Mouse (Mus musculus) heart, embryonic 14.5 days (tissue): ENCODE data around the gene Ddx41. TPM values are rescaled to one million over a fixed set of nuclear protein-coding genes. Genes with fewer than 3 reads are reported as not detected.
A peak's percentile ranks its signal among the peaks of the same experiment; 100 is the strongest.

Experiments
- ATAC-seq: fragments of 200-750 bp; cut with Nextera tagmentation; 2 replicates; pipeline ENCODE4 v1.8.0; 2017; ENCODE audit warnings: low read depth, moderate TSS enrichment; ENCODE audit not compliant: insufficient number of reproducible peaks, insufficient read depth, low FRiP score
- H3K27ac ChIP-seq, 2 experiments: fragments of 200-500 bp in 1 of 2; fragments of 300-500 bp in 1 of 2; sonication (generic) in 1 of 2; replicated peaks in 1 of 2; 2 replicates each; pipeline ENCODE4 v1.5.1; 2012 to 2014; ENCODE audit warnings: low read depth in 2 of 2, low read length in 2 of 2, control low read depth in 1 of 2, mild to moderate bottlenecking in 1 of 2, mixed read lengths in 1 of 2; ENCODE audit not compliant: control insufficient read depth in 1 of 2, insufficient read depth in 1 of 2
- H3K27me3 ChIP-seq: fragments of 300-500 bp; sonication (generic); 2 replicates; pipeline ENCODE4 v1.6.1; 2014; ENCODE audit warnings: mild to moderate bottlenecking, low read length, control low read depth; ENCODE audit not compliant: control insufficient read depth, insufficient read depth
- H3K36me3 ChIP-seq: fragments of 300-500 bp; sonication (generic); 2 replicates; pipeline ENCODE4 v1.6.1; 2014; ENCODE audit warnings: mild to moderate bottlenecking, control low read depth, low read length, mixed read lengths; ENCODE audit not compliant: control insufficient read depth, insufficient read depth
- H3K4me1 ChIP-seq, 2 experiments: fragments of 200-500 bp in 1 of 2; fragments of 300-500 bp in 1 of 2; sonication (generic) in 1 of 2; 2 replicates each; pipeline ENCODE4 v1.6.1; 2012 to 2014; ENCODE audit warnings: low read length in 2 of 2, control low read depth in 1 of 2, mixed read lengths in 1 of 2; ENCODE audit not compliant: control insufficient read depth in 2 of 2, insufficient read depth in 2 of 2
- H3K4me2 ChIP-seq: fragments of 300-500 bp; sonication (generic); 2 replicates; pipeline ENCODE4 v1.6.1; 2014; ENCODE audit warnings: mild to moderate bottlenecking, low read length
- H3K4me3 ChIP-seq, 2 experiments: fragments of 200-500 bp in 1 of 2; fragments of 300-500 bp in 1 of 2; sonication (generic) in 1 of 2; 2 replicates each; pipeline ENCODE4 v1.5.1; 2012 to 2014; ENCODE audit warnings: low read length in 2 of 2, mild to moderate bottlenecking in 2 of 2, control low read depth in 1 of 2, low read depth in 1 of 2, moderate library complexity in 1 of 2; ENCODE audit not compliant: control insufficient read depth in 1 of 2, insufficient read depth in 1 of 2
- H3K9ac ChIP-seq: fragments of 300-500 bp; sonication (generic); 2 replicates; pipeline ENCODE4 v1.6.1; 2014; ENCODE audit warnings: mild to moderate bottlenecking, low read length
- H3K9me3 ChIP-seq: fragments of 300-500 bp; sonication (generic); 2 replicates; pipeline ENCODE4 v1.6.1; 2016; ENCODE audit warnings: low read length, control low read depth; ENCODE audit not compliant: control insufficient read depth
- WGBS: fragments of 180-500 bp; shearing (Covaris S2); extraction: QIAGEN DNeasy Blood & Tissue Kit; methylation state at CpG from one replicate; pipeline ENCODE4 v1.1.7; 2014; 5-methylcytosine and 5-hydroxymethylcytosine counted together
- polyA plus RNA-seq: library from polyadenylated mRNA; unstranded; fragments of >200 nt; fragmentation: Nextera tagmentation; extraction: Ambion mirVana; gene quantifications from 2 replicates; pipeline ENCODE4 v1.2.1, GENCODE M21; 2014

The Ddx41 gene
- polyA plus RNA-seq, 1 experiment from 2014 or later = 28.9 TPM

DNA sequence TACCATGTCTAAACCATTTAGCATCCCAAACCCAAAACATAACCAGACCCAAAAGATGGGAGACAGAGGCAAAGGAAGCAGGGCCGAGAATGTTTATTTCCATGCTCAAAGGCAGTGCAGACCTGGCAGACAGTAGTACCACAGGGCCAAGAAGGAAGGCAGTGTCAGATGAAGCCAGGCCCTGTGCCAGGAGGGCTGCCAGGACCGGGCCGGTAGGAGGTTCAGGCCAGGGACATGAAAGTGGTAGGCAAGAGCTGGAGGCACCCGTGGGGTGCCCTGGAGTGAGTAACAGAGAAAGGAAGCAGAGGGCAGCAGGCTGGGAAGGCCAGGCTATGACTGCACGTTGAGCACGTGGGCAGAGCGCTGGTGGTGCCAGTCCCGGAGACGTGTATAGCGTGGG is 29.8 kb downstream of the Ddx41 start:
- H3K4me2 ChIP-seq = no peak overlapping the region
- H3K9me3 ChIP-seq = no peaks in the 10 kb centered on the region
- peaks cover 25 to 41% of the 10 kb centered on the region in 2 experiments for H3K4me1 ChIP-seq
- no peak overlapping the region for H3K9ac ChIP-seq
- WGBS = 92% methylated on average over 10 of the region's 10 CpGs
- H3K27me3 ChIP-seq = no peaks in the 10 kb centered on the region
- H3K27ac ChIP-seq = no peak overlapping the region
- no peak for ATAC-seq
- peaks cover 91% of the 10 kb centered on the region for H3K36me3 ChIP-seq
- H3K4me3 ChIP-seq = no peak overlapping the region

DNA sequence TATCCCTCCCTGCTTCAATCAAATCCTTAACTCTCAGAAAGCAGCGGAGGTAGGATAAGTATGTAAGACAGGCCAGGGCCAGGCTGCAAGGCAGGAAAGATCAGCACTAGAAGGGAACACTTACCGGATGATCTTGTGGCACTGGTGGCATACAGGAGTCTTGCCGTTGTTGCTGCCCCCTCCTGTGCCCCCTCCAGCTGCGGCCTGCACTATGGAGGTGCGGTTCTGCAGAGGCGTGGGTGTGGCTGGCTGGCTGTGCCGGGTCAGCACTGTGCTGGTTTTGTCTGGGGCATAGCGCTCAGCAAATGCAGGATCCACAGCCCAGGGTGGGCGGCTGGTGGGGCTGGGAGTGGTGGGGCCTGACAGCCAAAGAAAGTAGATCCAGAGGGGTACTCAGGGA is 30.6 kb downstream of the Ddx41 start:
- no peak overlapping the region for H3K4me3 ChIP-seq
- H3K9me3 ChIP-seq = no peaks in the 10 kb centered on the region
- no peaks in the 10 kb centered on the region for H3K27me3 ChIP-seq
- no peak overlapping the region for H3K9ac ChIP-seq
- no peak for ATAC-seq
- peaks cover 16 to 32% of the 10 kb centered on the region in 2 experiments for H3K4me1 ChIP-seq
- H3K4me2 ChIP-seq = no peak overlapping the region
- WGBS = 90% methylated on average over 9 of the region's 9 CpGs
- H3K36me3 ChIP-seq = peaks cover 96% of the 10 kb centered on the region
- H3K27ac ChIP-seq = no peak overlapping the region; a peak in 1 of 4 replicates

DNA sequence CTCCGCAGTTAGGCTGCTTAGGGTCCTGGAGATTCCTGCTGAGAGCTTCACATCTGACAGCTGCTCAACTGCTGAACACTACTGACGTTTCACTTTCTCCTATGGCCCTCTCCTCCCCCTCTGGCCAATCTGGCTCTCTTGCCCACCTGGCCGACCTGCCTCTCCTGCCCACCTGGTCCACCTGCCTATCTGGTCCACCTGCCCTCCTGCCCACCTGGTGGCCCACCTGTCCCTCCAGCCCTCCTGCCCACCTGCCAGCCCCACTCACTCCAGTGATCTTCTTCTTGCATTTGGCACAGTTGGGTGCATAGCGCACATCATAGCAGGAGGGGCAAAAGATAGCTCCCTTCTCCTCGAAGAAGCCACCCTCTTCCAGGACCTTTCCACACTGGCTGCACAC is 32.1 kb downstream of the Ddx41 start:
- Histone ChIP-seq H3K27me3 (no peaks in the 10 kb centered on the region), H3K36me3 (peaks cover 100% of the 10 kb centered on the region), H3K4me2 (no peak overlapping the region), H3K9ac (no peak overlapping the region), H3K9me3 (no peaks in the 10 kb centered on the region), H3K4me3 (no peak overlapping the region), H3K27ac (no peak overlapping the region), H3K4me1 (peaks cover 4 to 17% of the 10 kb centered on the region in 2 experiments)
- WGBS = 76% methylated on average over 5 of the region's 5 CpGs
- no peak for ATAC-seq

- no peak overlapping the region for H3K27ac ChIP-seq
- H3K27me3 ChIP-seq = 0 out of 2 replicates have a peak, but pooled peaks cover 9% of the 10 kb centered on the region
- no peak overlapping the region for H3K4me2 ChIP-seq
- peaks cover 100% of the 10 kb centered on the region for H3K36me3 ChIP-seq
- no peaks in the 10 kb centered on the region for H3K9me3 ChIP-seq
- H3K9ac ChIP-seq = no peak overlapping the region
- H3K4me1 ChIP-seq = peaks cover 0 to 6% of the 10 kb centered on the region in 2 experiments; a peak in 1 of 4 replicates
- WGBS = 85% methylated on average over 8 of the region's 8 CpGs
- ATAC-seq = no peak
- no peak overlapping the region for H3K4me3 ChIP-seq
Measured at GRCm38 (mm10) chr13:55502405-55502804, 34.1 kb downstream of the Ddx41 start.

- WGBS = 72% methylated on average over 10 of the region's 10 CpGs
- ATAC-seq = no peak
- H3K36me3 ChIP-seq = peaks cover 89% of the 10 kb centered on the region
Measured at GRCm38 (mm10) chr13:55500575-55500974, 35.9 kb downstream of the Ddx41 start.

GRCm38 (mm10) chr13:55498906-55499305 is 37.6 kb downstream of the Ddx41 start:
- 83% methylated on average over 11 of the region's 11 CpGs for WGBS
- peaks cover 21 to 25% of the 10 kb centered on the region in 2 experiments for H3K4me1 ChIP-seq
- H3K36me3 ChIP-seq = peaks cover 72% of the 10 kb centered on the region
- H3K27me3 ChIP-seq = peaks cover 16% of the 10 kb centered on the region
- no peak overlapping the region for H3K4me2 ChIP-seq
- no peak for ATAC-seq
- H3K9me3 ChIP-seq = no peaks in the 10 kb centered on the region
- H3K4me3 ChIP-seq = no peak overlapping the region
- H3K9ac ChIP-seq = no peak overlapping the region
- H3K27ac ChIP-seq = no peak overlapping the region

More at GRCm38 (mm10) chr13:55500575-55500974, 35.9 kb downstream of the Ddx41 start:
- Histone ChIP-seq H3K27ac (no peak overlapping the region), H3K4me1 (peaks cover 10 to 17% of the 10 kb centered on the region in 2 experiments), H3K9ac (no peak overlapping the region), H3K4me3 (no peak overlapping the region), H3K4me2 (no peak overlapping the region), H3K9me3 (no peaks in the 10 kb centered on the region), H3K27me3 (0 out of 2 replicates have a peak, but pooled peaks cover 9% of the 10 kb centered on the region)

DNA sequence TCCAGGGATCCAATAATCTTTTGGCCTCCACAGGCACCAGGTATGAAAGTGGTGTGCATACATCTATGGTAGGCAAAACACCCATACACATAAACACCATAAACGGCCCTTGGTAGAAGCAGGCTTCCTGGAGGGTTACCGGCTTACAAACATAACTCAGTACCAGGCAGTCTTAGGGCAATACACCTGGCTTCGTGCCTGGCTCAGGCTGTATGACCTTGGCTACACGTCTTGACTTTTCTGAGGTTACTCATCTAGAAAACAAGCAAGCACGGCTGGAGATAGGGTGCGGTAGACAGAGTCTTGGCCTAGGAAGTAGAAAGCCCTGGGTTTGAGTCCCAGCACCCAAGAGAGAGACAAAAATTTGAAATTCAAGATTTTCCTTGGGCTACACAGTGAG is 39.8 kb downstream of the Ddx41 start:
- no peak for ATAC-seq
- 79% methylated on average over 6 of the region's 6 CpGs for WGBS
- Histone ChIP-seq H3K4me3 (no peak overlapping the region), H3K4me2 (no peak overlapping the region), H3K27me3 (peaks cover 37% of the 10 kb centered on the region), H3K9ac (no peak overlapping the region), H3K36me3 (peaks cover 50% of the 10 kb centered on the region), H3K27ac (no peak overlapping the region), H3K9me3 (no peaks in the 10 kb centered on the region), H3K4me1 (peaks cover 21 to 25% of the 10 kb centered on the region in 2 experiments)

- no peak for ATAC-seq
- Histone ChIP-seq H3K27me3 (peaks cover 46% of the 10 kb centered on the region), H3K36me3 (peaks cover 40% of the 10 kb centered on the region), H3K4me1 (peaks cover 21 to 25% of the 10 kb centered on the region in 2 experiments), H3K9ac (0 out of 2 replicates have a peak overlapping the region, but pooled peaks have one; percentile 11), H3K4me3 (no peak overlapping the region), H3K4me2 (peak overlapping the region; percentile 28), H3K9me3 (no peaks in the 10 kb centered on the region), H3K27ac (no peak overlapping the region)
- 32% methylated on average over 4 of the region's 4 CpGs for WGBS
Measured at GRCm38 (mm10) chr13:55495702-55496101, 40.8 kb downstream of the Ddx41 start.
